Mouse (Mus musculus): ENCODE measurements around the gene Syt1.

GRCm38 (mm10) chr10:108726391-108726790 is 284.4 kb downstream of the Syt1 start:
- TF ChIP-seq CTCF (IDR thresholded peaks at IDR 0.05; ENCODE audit: borderline replicate concordance, insufficient read depth, low read length) (no peak), POLR2A (IDR thresholded peaks at IDR 0.05; ENCODE audit: low read depth, low read length) (no peak)

Measured in embryonic fibroblast, embryonic 13.5 days (primary cell).